Mouse (Mus musculus) effector memory CD4-positive, alpha-beta T cell, adult 5 months (primary cell): ENCODE results near the gene Rhox4f. TPM values are rescaled to one million over a fixed set of nuclear protein-coding genes. Genes with fewer than 3 reads are reported as not detected.

Experiments used
- polyA plus RNA-seq: library from polyadenylated mRNA; unstranded; fragments of 100-300 nt; shearing (Covaris generic); gene quantifications from one replicate; pipeline ENCODE4 v1.2.1, GENCODE M21; 2017

The Rhox4f gene
- polyA plus RNA-seq: 0.22 TPM

GRCm38 (mm10) chrX:37607604-37608003 is at the start of gene Rhox4f:
Gene Rhox4f (minus strand): TSS chrX:37607704.

GRCm38 (mm10) chrX:37651227-37651626 is 43.7 kb upstream of the Rhox4f start, which contains the start of gene Rhox4g:
Gene Rhox4g (minus strand): TSS chrX:37651327.

DNA sequence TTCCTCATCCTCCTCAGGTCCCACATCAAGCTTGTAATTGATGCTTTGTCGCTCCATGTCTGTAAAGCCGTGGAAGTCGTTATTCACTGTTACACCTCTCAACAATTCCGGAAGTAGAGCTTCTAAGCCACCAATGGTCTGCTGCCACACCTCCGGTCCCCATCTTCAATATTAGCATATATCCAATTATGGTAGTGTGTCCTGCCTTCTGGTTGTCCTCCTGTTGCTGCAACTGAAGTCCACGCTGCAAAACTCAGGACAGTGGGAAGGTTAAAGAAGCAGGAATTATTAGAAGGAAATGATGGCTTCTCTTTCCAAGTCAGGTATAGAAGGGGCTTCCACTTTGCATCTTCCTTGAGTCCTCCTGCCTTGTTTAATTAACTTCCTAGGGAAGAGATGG is 35.9 kb upstream of the Rhox4f start, which contains the start of gene Rhox2g:
Rhox2g (minus strand) TSS at position 101 of the 400 bp plus-strand sequence.

DNA sequence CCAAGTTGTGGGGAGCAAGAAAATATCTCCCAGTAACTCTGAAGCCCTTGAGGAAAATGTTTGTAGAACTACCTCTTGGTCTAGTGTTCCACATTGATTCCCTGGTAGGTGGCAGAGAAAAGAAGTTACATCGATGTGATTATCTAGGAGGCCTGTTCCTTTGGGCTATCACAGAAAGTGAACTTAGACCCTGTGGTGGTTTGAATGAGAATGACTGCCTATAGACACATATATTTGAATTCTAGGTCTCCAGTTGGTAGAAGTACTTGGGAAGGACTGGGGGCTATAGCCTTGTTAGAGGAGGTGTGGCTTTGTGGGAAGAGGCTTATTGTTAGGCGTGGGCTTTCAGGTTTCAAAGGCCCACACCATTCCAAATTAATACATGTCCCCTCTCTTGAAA is 21.0 kb upstream of the Rhox4f start, which contains the start of gene Rhox3g:
Rhox3g (minus strand) TSS at position 101 of the 400 bp plus-strand sequence.

DNA sequence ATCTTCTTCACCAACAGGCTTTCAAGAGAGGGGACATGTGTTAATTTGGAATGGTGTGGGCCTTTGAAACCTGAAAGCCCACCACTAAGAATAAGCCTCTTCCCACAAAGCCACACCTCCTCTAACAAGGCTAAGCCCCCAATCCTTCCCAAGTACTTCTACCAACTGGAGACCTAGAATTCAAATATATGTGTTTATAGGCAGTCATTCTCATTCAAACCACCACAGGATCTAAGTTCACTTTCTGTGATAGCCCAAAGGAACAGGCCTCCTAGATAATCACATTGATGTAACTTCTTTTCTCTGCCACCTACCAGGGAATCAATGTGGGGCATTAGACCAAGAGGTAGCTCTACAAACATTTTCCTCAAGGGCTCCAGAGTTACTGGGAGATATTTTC is 26.8 kb downstream of the Rhox4f start, which contains the start of gene Rhox3f:
Rhox3f (plus strand) TSS at position 301 of the 400 bp plus-strand sequence.

DNA sequence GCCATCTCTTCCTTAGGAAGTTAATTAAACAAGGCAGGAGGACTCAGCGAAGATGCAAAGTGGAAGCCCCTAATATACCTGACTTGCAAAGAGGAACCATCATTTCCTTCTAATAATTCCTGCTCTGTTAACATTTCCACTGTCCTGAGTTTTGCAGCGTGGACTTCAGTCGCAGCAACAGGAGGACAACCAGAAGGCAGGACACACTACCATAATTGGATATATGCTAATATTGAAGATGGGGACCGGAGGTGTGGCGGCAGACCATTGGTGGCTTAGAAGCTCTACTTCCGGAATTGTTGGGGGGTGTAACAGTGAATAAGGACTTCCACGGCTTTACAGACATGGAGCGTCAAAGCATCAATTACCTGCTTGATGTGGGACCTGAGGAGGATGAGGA is 36.4 kb downstream of the Rhox4f start, which contains the start of gene Rhox2f:
Rhox2f (plus strand) TSS at position 301 of the 400 bp plus-strand sequence.

GRCm38 (mm10) chrX:37557112-37557511 is 50.4 kb downstream of the Rhox4f start, which contains the start of gene Rhox4e:
Gene Rhox4e (plus strand): TSS chrX:37557412.

Other genes starting within 250 kb of the Rhox4f start
- not detected for gene Rhox3a2, start 227.7 kb downstream of the Rhox4f start, polyA plus RNA-seq
- not detected for gene Rhox4a2, start 216.9 kb downstream of the Rhox4f start, polyA plus RNA-seq
- not detected for gene Rhox2b, start 195.6 kb downstream of the Rhox4f start, polyA plus RNA-seq
- not detected for gene Rhox4b, start 175.2 kb downstream of the Rhox4f start, polyA plus RNA-seq
- not detected for gene Rhox2c, start 154.0 kb downstream of the Rhox4f start, polyA plus RNA-seq
- not detected for gene Rhox3c, start 149.1 kb downstream of the Rhox4f start, polyA plus RNA-seq
- not detected for gene Rhox4c, start 127.4 kb downstream of the Rhox4f start, polyA plus RNA-seq
- gene Rhox2d, start 114.3 kb downstream of the Rhox4f start, polyA plus RNA-seq: not detected
- gene Rhox4d, start 93.3 kb downstream of the Rhox4f start, polyA plus RNA-seq: not detected
- gene Rhox2e, start 77.3 kb downstream of the Rhox4f start, polyA plus RNA-seq: not detected
- not detected for gene Rhox3e, start 65.7 kb downstream of the Rhox4f start, polyA plus RNA-seq
- gene Rhox4e, start 50.3 kb downstream of the Rhox4f start, polyA plus RNA-seq: 0.61 TPM
- gene Rhox2f, start 36.3 kb downstream of the Rhox4f start, polyA plus RNA-seq: not detected
- not detected for gene Rhox3f, start 26.7 kb downstream of the Rhox4f start, polyA plus RNA-seq
- gene Rhox3g, start 20.9 kb upstream of the Rhox4f start, polyA plus RNA-seq: not detected
- not detected for gene Rhox2g, start 35.8 kb upstream of the Rhox4f start, polyA plus RNA-seq
- not detected for gene Rhox4g, start 43.6 kb upstream of the Rhox4f start, polyA plus RNA-seq
- not detected for gene Rhox3h, start 61.1 kb upstream of the Rhox4f start, polyA plus RNA-seq
- gene Rhox2h, start 65.6 kb upstream of the Rhox4f start, polyA plus RNA-seq: not detected
- gene Rhox5, start 197.1 kb upstream of the Rhox4f start, polyA plus RNA-seq: not detected
- gene Rhox6, start 219.2 kb upstream of the Rhox4f start, polyA plus RNA-seq: not detected
- not detected for gene Rhox7a, start 224.0 kb upstream of the Rhox4f start, polyA plus RNA-seq